In the genomic region with DNA sequence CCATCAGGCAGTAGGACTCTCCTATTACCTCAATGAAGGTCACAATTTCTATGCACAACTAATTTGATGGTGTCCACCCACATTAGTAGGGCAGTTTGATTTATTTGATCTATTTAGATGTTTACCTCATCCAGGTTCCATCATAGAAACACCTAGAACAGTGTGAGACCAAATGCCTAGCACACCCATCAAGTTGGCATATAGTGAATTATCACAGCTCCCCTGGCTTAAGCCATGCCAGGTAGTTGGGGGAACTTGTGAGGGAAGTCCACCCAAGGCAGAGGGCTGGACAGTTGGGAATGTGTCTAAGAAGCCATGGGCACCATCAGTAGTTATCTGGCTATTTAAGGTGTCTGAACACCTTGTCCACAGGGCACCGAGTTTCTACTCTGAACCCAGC, we compare ENCODE assay signal across 14 mouse cellular contexts. TPM values are rescaled to one million over a fixed set of nuclear protein-coding genes. Genes with fewer than 3 reads are reported as not detected.
"Had no signal": no experiment of that assay in that cellular context is flagged by ENCODE, and none has a peak within 500 bp of the region (broad histone marks: within the 10 kb centered on the region; RNA-seq: fewer than 3 reads in every experiment).

No protein-coding gene starts in this region.

- H3K27ac ChIP-seq: midbrain, embryonic 12.5 days; neural tube, embryonic 13.5 days; neural tube, embryonic 15.5 days had no signal

- H3K9me3 ChIP-seq: midbrain, embryonic 12.5 days; neural tube, embryonic 13.5 days; neural tube, embryonic 15.5 days had no signal

- H3K4me2 ChIP-seq: lung, embryonic 14.5 days; midbrain, embryonic 12.5 days; neural tube, embryonic 13.5 days; neural tube, embryonic 15.5 days had no signal

- H3K4me3 ChIP-seq: midbrain, embryonic 12.5 days; myocyte; neural tube, embryonic 13.5 days; neural tube, embryonic 15.5 days had no signal

- H3K9ac ChIP-seq: lung, embryonic 14.5 days; midbrain, embryonic 12.5 days; neural tube, embryonic 13.5 days; neural tube, embryonic 15.5 days had no signal

- H3K36me3 ChIP-seq: midbrain, embryonic 12.5 days; neural tube, embryonic 13.5 days; neural tube, embryonic 15.5 days had no signal

RNA-seq across cellular contexts. Expression of a gene that starts 46.1 kb away (rescaled TPM):
- total RNA-seq: megakaryocyte, adult 5-6 weeks; megakaryocyte-erythroid progenitor cell, adult 5-6 weeks had no signal
- polyA plus RNA-seq: liver, embryonic 16.5 days; lung, embryonic 14.5 days; lung, embryonic 16.5 days; midbrain, embryonic 12.5 days; midbrain, embryonic 16.5 days; neural tube, embryonic 11.5 days; neural tube, embryonic 15.5 days; small intestine, adult 2 months; stomach, embryonic 14.5 days; stomach, embryonic 16.5 days had no signal
